Mouse (Mus musculus) frontal cortex, postnatal 36 days (tissue): Measurements from ENCODE around the gene Hsd17b13.
"Not testable (repeated sequence)": the region's sequence is repeated elsewhere in the genome, so short reads cannot be mapped to it uniquely, and the experiment has no call there.

ENCODE experiments used
- DNase-seq, 2 experiments: peaks; one replicate each; pipeline ENCODE4 v3.0.0; 2022; ENCODE audit warnings: low spot score in 2 of 2

Gene Hsd17b13

DNA sequence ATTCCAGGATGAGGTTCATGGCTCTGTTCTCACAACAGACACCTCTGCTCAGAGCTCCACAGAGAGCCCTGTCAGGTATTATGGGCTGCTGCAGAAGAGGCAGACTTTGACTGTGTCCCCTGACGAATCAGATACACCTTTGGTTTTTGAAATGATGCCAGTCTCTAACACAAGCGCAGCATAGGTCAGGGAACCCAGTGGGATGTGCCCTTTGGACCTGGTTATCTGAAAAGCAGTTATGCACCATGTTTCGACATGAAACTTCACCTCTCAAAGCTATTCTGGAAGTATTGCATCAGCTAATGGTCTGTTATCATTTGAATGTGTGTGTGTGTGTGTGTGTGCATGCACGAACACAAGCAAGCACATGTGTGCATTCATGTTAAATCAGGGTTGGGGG, at the start of gene Hsd17b13:
Gene Hsd17b13 (minus strand): TSS at position 114 of the 400 bp plus-strand sequence.
- no peak for DNase-seq

DNA sequence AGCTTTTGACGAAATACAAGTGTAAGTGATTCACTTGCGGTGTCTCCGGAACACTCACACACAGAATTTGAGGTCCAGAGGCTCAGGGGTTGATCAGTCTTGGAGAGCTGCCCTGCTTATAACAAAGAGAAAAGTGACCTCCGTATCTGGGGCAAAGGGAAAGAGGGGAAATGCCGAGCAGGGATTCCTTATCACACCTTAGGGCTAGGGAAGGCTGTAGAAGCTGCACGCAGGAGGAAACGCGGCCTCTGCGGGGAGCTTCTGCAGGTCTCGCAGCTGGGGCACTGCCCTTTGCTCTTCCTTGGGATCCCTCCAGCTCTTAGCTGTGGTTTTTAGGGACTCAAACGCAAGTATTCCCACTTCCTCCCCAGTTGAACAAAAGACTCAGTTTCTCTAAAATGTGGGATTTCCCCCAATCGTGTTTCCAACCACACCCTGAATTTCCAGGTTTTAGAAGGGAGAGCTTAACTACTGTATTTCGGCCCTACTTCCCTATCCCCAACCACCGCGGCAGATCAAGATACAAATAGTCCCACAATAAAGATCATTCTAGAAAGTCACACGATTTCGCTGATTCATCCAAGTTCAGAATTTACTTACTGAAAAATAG, 48.1 kb upstream of the Hsd17b13 start:
- DNase-seq: no peak

DNA sequence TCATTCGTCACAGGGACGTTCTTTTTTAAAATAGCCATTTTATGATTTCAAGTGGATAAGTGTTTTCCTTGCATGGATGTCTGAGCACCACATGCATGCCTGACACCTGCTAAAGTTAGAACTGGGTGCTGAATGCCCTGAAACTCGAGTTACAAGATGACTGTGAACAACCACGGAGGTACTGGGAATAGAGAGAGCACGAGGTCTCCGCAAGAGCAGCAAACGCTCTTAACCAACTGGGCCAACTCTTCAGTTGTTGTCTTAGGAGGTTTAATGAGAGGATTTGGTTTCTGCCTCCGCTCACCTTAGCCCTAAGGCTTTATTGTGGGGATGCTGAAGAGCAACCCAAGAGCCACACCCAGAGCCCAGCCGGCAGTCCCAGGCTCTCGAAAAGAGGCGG, 47.6 kb upstream of the Hsd17b13 start:
- no peak for DNase-seq

DNA sequence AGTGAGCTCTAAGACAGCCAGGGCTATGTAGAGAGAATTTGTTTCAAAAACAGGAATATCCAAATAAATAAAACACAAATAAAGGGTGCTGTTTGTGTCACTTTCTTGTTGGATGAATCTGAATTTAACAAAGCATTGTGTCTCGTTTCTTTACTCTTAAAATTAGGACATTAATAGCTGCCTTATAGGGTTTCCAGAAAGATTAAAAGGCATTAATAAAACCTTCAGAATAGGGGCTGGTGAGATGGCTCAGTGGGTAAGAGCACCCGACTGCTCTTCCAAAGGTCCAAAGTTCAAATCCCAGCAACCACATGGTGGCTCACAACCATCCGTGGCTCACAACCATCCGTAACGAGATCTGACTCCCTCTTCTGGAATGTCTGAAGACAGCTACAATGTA, 47.0 kb upstream of the Hsd17b13 start:
- DNase-seq: not testable (repeated sequence)

DNA sequence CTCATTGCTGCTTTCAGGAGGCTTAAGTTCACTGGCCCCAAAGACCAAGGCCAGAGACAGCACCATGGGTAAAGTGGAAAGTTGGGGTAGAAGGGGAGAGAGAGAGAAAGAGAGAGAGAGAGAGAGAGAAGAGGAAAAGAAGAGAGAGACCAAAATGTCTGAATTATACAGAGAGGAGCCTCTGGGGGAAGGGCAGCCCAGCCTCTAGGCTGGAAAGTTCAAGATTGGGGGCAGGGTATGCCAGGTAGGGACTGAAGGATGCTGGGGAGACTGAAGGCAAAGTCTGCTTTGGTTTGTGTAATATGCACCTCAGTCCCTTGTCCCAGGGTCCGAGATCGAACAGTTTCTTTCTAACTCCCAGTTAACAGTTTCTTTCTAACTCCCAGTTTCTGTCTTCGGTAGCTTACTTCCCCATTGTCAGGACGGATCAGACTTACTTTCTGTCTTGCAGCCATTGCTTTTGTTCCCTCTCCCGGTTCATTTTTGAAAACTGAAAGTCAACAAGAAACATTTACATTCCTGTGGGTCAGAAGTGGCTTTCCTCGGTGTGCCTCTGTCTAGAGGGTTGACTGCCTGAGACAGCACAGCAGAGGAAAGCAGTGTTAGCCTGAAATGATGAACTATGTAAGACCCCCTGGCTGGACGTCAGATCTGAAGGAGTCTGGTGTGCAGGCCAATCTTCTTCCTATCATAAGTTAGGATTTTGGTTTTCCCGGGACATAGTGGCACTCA, 46.2 kb upstream of the Hsd17b13 start:
- DNase-seq: no peak

DNA sequence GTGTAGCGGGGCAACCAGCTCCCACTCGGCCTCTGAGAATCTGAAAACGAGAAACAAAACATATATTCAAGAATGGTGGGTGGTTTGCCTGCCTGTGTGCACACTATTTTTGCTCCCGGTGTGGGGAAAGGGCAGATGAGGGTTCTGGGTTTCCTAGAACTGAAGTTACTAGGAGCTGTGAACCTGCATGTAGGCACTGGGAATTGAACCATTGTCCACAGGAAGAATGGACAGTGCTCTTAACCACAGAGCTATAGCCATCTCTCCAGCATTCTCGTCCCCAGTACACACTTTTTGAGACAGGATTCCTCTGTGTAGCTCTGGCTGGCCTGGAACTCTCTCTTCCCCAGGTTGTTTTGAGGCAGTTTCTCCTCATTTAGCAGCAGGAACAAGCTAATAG, 45.3 kb upstream of the Hsd17b13 start:
- no peak for DNase-seq

DNA sequence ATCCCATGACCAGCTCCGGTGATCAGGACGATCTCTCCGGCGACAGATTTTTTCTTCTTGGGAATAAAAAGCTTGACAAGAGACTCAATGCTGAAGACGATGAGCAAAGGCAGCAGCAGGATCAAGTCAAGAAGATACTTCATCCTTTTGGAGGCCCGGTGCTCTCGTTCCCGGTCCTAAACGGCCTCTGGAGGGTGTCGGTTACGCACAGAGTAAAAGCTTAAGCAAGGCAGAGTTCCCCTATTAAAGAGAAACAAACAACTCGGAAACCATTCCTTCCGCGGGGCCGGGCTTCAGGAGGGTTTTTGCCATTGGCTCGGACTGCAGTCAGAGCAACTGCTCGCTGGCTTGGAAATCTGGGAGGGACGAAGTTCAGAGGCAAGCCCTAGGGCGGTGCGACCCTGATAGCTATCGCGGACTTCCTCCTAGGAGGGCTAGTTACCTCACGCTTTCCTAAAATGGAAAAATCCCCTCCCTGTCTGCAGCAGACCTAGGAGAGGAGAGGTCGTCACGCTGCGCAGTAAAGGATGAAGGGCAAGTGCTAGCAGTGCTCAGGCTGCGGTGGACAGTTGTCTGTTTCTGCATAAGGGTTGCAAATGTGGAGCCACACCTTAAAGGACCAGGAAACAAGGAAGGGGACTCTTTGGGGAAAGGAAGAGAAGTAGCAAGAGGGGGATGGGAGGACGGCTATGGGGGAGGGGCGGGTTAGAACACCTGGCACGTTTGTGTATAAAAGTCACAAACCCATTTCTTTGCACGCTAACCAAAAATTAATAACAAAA, 44.6 kb upstream of the Hsd17b13 start, which contains the start of gene Hsd17b11:
Gene Hsd17b11 (minus strand): TSS at position 323 of the 782 bp plus-strand sequence.
- peak; percentile 52 to 70 for DNase-seq

DNA sequence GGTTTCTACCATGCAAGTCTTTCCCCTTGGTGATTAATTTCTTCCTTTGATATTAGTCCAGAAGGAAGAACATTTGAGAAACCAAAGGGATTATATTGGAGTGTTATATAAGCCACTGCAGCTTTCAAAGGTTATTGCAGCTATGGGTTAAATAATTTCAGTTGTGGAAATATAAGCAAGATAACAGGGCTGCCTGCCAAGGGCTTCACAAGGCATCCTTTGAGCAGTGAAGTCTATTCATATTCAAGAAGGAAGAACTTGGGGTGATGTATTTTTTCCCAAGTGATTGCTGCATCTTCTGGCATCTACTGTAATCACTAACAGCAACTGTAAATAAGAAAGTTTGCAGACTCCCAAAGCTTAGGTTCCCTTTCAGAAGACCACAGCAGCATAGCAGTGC, 34.2 kb upstream of the Hsd17b13 start:
- no peak for DNase-seq

DNA sequence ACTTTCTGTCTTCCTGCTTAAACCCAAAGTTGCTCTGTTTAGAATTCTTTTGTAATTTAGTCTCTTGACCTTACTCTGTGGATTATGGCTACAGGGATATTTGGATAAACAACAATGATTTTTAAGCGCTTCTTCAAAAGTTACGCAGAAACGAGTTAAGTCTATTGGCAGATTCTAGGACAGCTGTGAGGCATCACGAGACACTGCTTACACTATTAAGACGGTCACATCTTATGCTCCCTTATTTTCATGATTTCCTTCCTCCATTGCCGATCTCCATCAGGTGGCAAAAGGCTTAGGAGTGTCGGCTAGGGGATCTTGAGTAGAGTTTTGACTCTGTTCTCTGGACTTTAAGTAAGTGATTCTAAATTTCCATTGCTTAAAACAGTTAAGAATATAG, 33.1 kb upstream of the Hsd17b13 start:
- DNase-seq: no peak

DNA sequence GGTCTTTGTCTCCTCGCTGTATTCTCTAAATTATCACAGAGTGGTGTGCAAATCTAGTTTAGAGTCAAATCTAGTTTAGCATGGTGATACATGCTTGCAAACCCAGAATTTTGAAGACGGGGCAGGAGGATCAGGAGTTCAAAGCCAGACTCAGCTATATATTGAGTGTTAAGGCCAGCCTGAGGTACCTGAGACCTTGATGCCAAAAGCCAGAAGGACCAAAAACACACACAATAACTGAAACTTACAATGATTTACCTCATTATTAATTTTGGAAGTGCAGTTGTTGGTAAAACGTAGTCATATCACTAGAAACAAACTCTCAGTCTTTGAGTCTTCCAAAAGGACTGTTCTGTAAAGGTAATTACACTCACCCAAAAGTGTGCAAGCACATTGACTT, 32.2 kb upstream of the Hsd17b13 start:
- DNase-seq: no peak

DNA sequence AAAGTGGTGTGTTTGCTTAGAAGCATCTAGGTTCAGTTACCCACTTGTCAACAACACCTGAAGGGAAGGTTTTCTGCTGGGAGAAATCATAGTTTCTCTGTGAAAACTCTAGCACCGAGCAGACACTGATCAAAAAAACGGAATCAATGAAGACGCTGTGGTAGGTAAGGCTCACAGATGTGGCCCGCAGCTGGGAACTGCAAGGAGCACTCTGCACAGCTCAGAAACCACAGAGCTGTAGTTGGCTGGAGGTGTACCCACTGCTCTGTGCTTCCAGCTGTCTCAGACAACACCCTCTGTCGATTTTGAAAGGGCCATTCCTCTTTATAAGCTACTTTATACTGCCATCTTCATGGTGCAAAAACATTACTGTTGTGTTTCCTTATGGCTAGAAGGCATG, 30.6 kb upstream of the Hsd17b13 start:
- no peak for DNase-seq

DNA sequence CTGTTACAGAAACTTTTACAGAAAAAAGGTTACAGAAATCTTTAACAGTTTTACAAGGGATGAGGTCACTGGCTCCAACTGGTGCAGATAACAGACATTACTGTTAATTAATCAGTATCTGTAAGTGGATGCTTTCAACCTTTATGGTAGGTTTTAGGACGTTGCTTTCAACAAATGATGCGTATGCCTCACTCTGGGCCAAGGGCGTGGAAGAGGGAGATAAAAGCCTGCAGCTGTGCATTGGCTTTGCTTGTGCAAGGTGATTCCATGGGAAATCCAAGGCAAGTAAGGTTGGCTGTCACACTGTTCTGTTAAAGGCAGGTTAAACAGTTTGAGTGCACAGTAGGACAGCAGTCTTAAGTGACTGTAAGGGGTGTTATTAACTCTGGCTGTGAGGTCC, 29.6 kb upstream of the Hsd17b13 start:
- no peak for DNase-seq

DNA sequence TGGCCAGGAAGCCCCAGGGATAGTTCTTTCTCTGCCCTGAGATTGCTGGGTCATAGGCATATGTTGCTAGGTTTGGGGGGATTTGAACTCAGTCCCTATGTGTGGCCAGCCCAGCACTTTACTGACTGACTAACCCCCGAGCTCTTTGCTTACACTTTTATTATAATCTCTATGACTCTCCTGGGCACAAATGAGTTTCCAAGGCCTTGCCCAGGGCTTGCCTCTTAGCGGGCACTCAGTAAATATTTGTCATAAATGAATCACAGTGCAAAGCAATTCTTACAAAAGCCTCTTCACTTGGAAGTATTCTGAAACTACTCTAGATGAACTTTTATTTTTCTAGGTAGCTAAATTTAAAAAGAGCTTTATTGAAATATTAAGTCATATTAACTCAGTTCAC, 26.7 kb upstream of the Hsd17b13 start:
- DNase-seq: no peak

DNA sequence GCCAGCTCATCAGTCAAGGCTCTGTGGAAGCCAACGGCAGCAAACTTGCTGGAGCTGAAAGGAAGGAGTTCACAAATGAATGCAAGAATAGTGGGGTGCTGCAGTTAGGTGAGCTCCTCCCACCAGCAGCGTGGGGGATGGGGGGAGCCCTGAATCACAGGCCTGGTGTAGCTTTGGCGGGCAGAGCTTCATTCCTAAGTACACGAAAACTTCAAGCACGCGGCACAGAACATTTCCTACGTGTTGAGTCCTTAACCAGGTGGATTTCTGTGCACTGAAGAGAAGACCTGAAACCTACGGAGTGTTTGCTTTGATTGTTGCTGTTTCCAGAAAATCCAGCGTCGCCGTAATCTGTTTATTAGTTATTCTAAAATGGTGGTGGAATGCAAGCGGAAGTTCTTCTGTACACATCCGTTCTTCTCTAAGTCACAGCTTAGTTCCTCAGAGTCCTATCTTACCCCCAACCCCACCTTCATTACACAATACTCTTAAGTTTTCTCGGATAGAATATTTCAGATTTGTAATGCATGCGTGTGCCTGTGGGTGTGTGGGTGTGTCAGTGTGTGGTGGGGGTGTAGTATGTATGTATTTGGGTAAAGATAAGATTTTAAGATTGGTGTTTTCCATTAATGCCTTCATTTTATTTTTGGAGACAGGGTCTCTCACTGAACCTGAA, 26.2 kb upstream of the Hsd17b13 start:
- no peak for DNase-seq

DNA sequence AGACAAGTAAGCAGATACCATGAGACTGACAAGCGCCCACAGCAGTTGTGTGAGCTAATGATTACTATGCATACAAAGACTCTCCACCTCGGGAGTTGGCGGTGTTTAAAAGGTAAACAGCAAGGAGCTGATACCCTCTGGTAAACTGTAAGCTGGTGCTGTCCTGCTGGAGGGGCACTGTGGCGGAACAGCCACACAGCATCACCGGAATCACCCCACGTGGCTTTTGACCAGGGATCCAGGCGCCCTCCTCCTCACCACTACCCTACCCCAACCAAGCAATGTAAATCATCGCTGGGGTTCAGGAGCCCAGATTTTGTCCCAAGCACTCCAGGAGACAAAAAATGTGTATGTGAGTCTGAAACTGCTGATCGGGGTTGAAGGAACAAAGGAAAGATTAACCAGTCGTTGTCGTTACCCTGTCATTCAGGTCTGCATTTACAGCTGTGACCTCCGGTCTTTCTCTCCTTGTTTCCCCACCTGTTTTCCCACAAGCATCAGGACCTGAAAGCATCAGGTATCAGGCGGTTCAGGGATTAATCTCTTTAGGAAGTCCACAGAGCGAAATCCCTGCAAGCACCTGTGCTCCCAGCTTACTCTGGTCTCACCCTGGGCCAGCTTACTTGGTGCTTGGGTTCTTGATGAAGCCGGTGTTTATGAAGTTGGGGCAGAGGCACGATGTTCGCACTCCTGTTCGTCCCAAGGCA, 25.5 kb upstream of the Hsd17b13 start:
- DNase-seq: no peak

DNA sequence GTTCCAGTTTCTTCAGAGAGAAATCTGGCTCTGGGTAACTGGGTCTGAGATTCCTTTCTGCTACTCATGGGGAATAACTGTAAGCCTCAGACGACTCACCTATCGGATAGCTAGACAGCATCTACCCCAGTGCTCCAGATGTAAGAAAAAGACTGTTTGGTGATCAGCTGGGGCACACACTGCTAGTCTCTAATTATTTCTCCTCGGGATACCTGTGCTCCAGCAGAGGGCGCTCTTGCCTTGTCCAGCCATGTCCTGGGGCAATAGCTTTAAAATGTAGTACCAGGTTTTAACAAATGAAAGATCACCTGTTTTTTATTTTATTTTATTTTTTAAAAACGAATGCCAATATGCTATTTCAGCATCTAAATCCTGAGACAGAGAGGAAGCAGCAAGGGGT, 22.5 kb upstream of the Hsd17b13 start:
- peak; percentile 65 to 71 for DNase-seq

DNA sequence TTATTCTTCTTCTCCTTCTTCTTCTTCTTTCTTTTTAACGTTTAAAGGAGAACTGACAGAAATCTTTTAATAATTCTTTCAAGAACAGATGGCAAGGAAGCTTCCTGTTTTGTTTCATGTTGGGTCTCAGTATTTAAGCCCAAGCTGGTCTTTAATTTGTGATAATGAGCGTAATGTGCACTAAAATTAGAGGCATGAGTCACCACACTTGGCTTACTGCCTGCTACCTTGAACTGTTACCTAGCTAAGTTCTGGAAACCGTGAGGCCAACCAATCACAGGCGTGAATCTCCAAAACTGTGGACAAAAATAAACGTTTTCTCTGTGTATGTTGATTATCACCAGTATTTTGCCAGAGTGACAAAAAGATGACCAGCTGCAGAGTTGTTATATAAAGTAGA, 21.5 kb upstream of the Hsd17b13 start:
- no peak for DNase-seq

DNA sequence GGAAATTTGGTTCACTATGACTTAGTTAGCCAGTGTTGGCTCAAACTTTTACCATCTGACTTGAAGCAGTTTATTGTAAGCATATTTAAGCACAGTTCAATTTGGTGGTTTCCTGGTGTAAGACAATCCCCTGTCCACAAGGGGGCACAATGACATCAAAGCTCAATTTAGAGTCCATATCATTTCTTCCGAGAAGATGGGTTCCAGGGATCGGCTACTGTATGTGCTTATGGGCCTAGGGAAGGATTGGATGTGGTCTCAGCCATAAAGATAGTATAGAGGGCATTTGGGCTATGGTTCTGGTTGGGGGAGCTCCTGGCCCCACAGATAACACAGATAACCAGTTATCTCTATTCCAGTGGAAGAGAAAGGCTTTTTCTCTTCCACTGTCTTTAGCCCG, 18.0 kb upstream of the Hsd17b13 start:
- DNase-seq: peak in 1 of 2 experiments; percentile 36

DNA sequence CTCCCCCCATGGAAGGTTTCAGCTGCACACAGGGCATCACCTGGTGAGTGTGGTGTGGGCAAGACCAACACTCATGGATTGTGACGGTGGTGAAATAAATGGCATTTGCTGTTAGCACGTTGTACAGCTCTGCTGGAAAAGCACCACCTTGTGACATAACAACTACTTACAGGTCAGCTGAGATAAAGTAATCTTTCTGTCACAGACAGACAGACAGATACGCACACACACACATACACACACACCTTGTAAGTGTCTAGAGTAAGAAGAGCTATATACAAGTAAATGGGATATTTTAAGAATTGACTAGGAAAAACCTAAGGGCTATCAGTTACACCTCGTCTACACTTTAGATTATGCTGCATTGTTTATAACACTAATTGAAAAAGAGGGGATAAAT, 17.5 kb upstream of the Hsd17b13 start:
- DNase-seq: no peak

DNA sequence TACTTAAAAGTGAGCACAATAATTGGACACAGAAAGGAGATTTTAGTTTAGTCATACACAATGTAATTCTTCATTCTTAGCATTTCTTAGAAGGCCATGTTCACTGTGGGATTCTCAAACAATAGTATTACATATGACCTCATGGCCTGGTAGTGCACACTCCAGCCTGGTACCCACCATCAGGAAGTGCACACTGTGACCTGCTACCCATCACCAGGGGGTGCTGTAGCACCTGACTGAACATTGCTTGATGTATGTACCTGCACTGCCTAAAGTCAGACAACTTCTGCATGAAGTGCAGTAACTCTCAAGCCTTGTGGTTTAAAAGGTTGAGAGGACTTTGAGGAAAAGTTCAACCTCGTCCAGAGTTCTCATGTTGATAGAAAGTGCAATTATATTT, 16.4 kb upstream of the Hsd17b13 start:
- no peak for DNase-seq

DNA sequence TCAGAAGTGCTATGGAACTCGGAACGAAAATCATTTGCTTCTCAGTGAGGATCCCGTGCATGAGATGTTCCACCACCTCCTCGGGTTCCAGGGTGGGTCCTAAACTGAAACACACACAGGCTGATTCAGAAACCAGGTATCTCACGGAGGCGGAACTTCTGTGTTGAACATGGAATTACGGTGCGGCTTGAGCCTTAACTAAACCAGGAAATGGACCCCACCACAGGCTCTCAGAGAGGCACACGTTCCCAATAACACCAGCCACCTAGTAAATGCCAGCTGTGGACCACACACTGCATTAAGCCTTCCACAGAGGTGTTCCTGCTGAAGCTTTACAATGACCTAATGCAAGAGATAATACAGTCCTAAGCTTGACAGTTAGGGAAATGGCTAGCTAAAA, 15.6 kb upstream of the Hsd17b13 start:
- DNase-seq: no peak
